ENCODE assay signal across 14 mouse cellular contexts in genomic region chr12:107713191-107713590, GRCm38 (mm10).
"Had no signal": no experiment of that assay in that cellular context is flagged by ENCODE, and none has a peak within 500 bp of the region (broad histone marks: within the 10 kb centered on the region; RNA-seq: fewer than 3 reads in every experiment).

No protein-coding gene starts in this region.

- H3K27ac ChIP-seq: kidney, embryonic 15.5 days; limb, embryonic 12.5 days; liver, embryonic 14.5 days; midbrain, embryonic 12.5 days; neural tube, embryonic 12.5 days had no signal

- H3K9ac ChIP-seq: kidney, embryonic 15.5 days; limb, embryonic 12.5 days; liver, embryonic 14.5 days; midbrain, embryonic 12.5 days; neural tube, embryonic 12.5 days had no signal

- H3K9me3 ChIP-seq: kidney, embryonic 15.5 days; limb, embryonic 12.5 days; midbrain, embryonic 12.5 days; neural tube, embryonic 12.5 days had no signal

- H3K4me2 ChIP-seq: kidney, embryonic 15.5 days; limb, embryonic 12.5 days; midbrain, embryonic 12.5 days; neural tube, embryonic 12.5 days had no signal

- H3K36me3 ChIP-seq: kidney, embryonic 15.5 days; limb, embryonic 12.5 days; midbrain, embryonic 12.5 days; neural tube, embryonic 12.5 days had no signal

- H3K27me3 ChIP-seq: kidney, embryonic 15.5 days; limb, embryonic 12.5 days; midbrain, embryonic 12.5 days; neural tube, embryonic 12.5 days had no signal

- H3K4me3 ChIP-seq: kidney, embryonic 15.5 days; limb, embryonic 12.5 days; midbrain, embryonic 12.5 days; myocyte; neural tube, embryonic 12.5 days had no signal

- DNase-seq: kidney, postnatal 25 days; layer of hippocampus, adult 9-11 months; layer of hippocampus, postnatal 36 days; lung, adult 18-20 months; retina, postnatal 1 day; right cerebral cortex, postnatal 4 days; spleen, adult 18-20 months; thymus, postnatal 4 days had no signal
